Mouse (Mus musculus) bone marrow, adult 2 months (tissue): ENCODE measurements around the gene Exoc3l2.

ENCODE experiments used
- CTCF ChIP-seq: fragments of 200-500 bp; IDR thresholded peaks from 2 replicates; pipeline ENCODE4 v1.5.1; 2011; ENCODE audit warnings: low read length, control low read depth; ENCODE audit not compliant: control insufficient read depth, insufficient read depth
- POLR2A ChIP-seq: fragments of 200-500 bp; IDR thresholded peaks from 2 replicates; pipeline ENCODE4 v1.6.1; 2011; ENCODE audit warnings: low read depth, mild to moderate bottlenecking, control low read depth, low read length, borderline replicate concordance; ENCODE audit not compliant: control insufficient read depth

DNA sequence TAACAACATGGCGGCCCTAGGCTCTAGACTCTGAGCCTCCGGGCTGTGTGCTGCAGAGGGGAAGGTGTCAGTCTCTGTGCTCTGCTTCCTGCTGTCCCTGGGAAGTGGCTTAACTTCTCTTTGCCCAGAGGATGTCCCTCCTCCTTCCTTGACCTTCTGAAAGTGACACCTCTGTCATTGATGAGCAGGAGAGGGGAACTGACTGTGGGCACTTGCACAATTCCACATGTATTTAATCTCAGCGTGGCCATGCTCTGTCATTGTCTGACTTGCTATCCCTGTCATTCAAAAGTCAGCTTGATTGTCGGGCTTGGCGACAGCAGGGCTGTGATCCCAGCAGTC, 33.1 kb downstream of the Exoc3l2 start:
- TF ChIP-seq CTCF (no peak), POLR2A (no peak)
